Mouse (Mus musculus): Measurements from ENCODE around the gene Smpd1.
A peak's percentile ranks its signal among the peaks of the same experiment; 100 is the strongest.

Gene Smpd1

GRCm38 (mm10) chr7:105554212-105554942 lies at the start of gene Smpd1:
Smpd1 (plus strand) TSS chr7:105554360.
- DNase-seq, result peak; percentile 91

- no peak for DNase-seq
Measured at GRCm38 (mm10) chr7:105507257-105507656, 46.9 kb upstream of the Smpd1 start.

DNA sequence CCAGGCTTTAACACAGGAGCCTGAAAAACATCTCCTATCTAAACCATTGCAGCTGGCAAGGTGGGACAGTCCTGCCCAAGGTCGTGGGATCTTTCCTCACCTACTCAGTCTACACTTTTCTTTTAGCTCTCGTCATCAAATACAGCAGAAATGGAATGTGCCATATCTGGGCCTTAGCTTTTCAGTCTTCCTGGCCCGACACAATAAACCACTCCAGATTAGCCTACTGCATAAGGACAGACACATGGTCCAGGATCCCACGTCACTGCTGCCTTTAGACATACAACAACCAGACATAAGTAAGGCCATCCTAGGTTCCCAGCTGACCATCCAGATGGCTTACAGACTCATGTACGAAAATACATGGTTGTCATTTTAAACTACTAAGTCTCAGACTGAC lies 44.0 kb upstream of the Smpd1 start:
- DNase-seq, result no peak

GRCm38 (mm10) chr7:105513845-105514291 lies 40.3 kb upstream of the Smpd1 start:
- no peak for DNase-seq

- no peak for DNase-seq
Measured at GRCm38 (mm10) chr7:105514561-105514960, 39.6 kb upstream of the Smpd1 start.

GRCm38 (mm10) chr7:105515178-105515577 lies 39.0 kb upstream of the Smpd1 start:
- peak; percentile 43 for DNase-seq

DNA sequence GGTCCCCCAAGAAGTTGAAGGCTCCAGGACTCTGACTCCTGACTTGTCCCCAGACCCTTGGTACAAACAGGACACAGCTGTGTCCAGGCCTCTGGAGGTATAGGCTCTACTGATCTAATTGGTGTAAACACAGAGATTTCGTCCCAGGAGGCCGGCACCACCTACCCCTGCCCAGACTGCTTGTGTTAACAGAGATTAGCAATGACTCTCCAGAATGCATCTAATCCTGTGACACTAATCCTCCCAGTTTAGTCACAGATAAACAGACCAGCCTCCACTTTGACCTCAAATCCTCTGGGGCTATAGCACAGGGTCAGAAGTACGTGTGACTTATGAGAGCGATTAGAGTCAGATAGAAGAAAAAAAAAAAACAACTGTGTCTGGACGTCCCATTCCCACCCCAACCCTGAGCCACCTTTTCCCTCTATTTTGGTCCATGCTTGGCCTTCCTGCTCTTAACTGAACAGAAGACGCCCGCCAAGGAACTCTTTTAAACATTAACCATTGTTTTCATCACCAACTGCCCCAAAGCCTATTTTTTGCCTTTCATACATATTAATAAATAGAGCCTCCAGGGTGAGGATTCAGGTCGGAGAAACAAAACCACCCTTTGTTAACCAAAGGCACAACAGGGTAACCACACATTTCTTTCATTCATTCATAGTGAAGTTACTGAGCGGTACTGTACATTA lies 37.3 kb upstream of the Smpd1 start:
- DNase-seq, result no peak

GRCm38 (mm10) chr7:105519336-105519735 lies 34.8 kb upstream of the Smpd1 start:
- DNase-seq, result peak; percentile 23

GRCm38 (mm10) chr7:105519771-105520170 lies 34.4 kb upstream of the Smpd1 start:
- DNase-seq, result no peak

DNA sequence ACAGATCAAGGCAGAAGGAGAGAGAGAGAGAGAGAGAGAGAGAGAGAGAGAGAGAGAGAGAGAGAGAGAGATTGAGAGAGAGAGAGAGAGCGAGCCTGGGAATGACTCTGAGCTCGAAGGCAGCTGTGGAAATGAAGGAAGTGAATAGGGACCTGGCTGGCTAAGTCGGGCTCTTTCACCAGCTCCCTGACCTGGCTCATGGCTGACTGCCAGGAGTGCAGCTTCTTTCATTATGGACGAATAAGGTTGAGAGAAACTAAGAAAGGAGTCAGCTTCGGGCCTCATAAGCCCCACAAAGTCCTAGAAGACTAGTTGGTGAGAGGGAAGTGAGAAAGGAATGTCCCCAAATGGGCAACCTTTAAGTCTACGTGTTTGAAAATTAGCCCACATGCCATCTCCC lies 34.0 kb upstream of the Smpd1 start:
- no peak for DNase-seq

- no peak for DNase-seq
Measured at GRCm38 (mm10) chr7:105524222-105524621, 29.9 kb upstream of the Smpd1 start.

DNA sequence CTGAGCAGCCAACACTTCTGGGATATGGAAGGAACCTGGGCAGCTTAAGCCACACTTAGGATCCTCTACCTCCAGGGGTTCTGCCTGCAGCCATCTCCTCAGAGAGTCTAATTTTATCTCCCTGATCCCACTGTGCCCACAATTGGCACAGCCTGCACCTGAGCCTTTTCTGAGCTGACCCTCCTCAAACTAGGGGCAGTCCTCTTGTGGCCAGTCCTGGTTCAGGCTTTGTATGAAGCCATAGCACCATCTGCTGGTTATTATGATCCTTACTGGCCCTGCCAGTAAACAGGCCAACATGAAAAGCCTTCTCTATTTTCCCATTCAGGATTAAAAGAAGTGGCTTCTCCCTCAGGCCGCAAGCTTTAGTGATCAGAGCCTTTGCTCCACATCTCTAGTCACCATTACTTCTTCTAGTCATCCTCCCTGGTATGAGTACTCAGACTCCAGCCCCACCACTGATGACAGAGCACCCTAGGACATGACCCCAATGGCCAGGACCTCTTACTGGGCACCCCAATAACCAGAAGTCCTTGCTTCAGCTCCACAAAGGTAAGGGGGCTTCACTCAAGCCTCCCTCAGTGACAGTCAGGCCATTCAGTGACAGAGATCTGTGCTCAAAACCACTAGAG lies 26.7 kb upstream of the Smpd1 start:
- no peak for DNase-seq

GRCm38 (mm10) chr7:105528094-105528493 lies 26.1 kb upstream of the Smpd1 start:
- DNase-seq, result no peak

GRCm38 (mm10) chr7:105534162-105534561 lies 20.0 kb upstream of the Smpd1 start:
- DNase-seq, result no peak

GRCm38 (mm10) chr7:105545986-105546385 lies 8.2 kb upstream of the Smpd1 start:
- DNase-seq, result no peak

DNA sequence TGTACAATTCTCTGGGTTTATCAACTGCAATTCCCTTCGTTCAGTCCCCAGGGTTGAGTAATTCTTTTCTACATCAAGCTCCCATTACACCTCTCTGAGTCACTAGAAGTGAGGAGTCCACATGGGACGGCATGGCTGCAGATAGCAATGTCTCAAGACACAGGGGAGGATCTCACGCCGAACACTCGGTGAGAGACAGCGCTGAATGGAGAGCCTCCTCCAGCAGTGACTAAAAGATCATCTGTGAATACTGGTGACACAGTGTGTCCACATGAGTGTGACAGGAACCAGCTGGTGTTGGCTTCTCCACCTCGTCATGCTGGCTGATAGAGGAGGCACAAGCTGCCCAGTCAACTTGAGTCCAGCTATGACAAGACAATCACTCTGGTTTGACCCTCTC lies 6.2 kb upstream of the Smpd1 start:
- no peak for DNase-seq

DNA sequence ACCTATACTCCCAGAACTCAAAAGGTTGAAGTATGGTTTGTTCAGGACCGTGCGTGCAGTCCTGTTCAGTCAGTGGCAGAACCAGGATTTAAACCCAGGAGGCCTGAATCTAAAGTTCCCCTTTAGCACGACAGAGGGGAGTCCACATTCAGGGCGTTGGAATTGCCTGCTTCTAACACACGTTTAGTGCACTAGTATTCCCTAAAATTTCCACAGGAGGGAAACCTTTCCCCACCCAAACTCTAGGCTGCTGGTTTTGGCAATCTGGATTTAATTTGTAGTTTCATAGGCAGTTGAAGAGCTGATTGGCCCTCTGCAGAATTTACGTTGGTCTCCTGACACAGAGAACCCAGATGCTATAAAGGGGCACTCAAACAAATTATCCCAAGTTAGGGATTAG lies 5.1 kb upstream of the Smpd1 start:
- peak; percentile 40 for DNase-seq

DNA sequence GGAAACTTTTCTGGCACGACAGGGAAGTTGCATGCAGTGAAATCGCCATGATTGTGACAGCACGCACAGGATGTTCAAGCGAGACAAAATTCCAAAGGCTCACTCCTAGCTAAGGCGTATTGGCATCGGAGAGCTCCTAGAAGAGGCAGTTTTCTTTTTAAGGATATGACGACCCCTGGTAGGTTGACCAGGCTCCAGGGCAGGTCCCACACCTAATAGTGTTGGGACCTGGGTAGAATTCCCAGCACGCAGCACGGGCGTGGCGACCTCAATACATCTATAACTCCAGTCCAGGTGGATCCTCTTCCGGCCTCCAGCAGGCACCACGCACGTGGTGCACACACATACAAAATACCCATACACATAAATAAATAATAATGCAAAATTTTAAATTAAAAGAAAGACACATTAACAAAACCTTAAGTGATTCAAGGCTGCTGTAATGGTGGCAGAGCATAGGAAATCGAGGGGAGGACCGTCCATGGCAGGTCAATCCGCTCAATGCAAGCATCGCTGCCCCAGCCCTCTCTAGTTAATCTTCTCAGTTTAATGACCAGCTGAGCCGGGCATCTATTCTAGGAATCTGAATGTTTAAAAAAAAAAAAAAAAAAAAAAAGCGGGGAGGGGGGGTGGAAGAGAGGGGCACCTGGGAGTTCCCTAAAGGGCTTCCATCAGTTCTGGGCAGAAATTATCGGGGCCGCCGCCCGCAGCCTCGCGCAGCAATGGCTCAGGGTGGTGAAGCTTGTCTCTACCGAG lies 526 bp upstream of the Smpd1 start:
- DNase-seq, result no peak

- DNase-seq, result peak; percentile 56
Measured at GRCm38 (mm10) chr7:105555571-105555970, 1.4 kb downstream of the Smpd1 start.

DNA sequence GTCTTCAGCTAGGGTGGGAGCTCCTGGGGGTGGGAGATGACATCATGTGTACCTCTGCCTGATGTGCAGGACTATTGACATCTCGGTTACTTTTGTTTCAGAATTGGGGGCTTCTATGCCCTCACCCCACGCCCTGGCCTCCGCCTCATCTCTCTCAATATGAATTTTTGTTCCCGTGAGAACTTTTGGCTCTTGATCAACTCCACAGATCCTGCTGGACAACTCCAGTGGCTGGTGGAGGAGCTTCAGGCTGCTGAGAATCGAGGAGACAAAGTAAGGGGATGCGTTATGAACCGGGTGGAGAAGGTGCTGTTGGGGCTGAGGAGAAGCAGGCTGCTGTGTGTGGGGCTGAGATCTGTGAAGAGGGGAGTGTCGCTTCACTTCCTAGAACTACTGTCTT lies 2.2 kb downstream of the Smpd1 start:
- no peak for DNase-seq

GRCm38 (mm10) chr7:105557671-105558070 lies 3.5 kb downstream of the Smpd1 start:
- DNase-seq, result no peak

GRCm38 (mm10) chr7:105559016-105559415 lies 4.9 kb downstream of the Smpd1 start:
- no peak for DNase-seq

- no peak for DNase-seq
Measured at GRCm38 (mm10) chr7:105562317-105562716, 8.2 kb downstream of the Smpd1 start.
